Mouse (Mus musculus) forebrain, embryonic 16.5 days (tissue): ENCODE measurements around the gene Slc6a16. TPM values are rescaled to one million over a fixed set of nuclear protein-coding genes. Genes with fewer than 3 reads are reported as not detected.

ENCODE experiments used
- ATAC-seq: fragments of 200-750 bp; cut with Nextera tagmentation; 2 replicates; pipeline ENCODE4 v1.8.0; 2017; ENCODE audit warnings: mild to moderate bottlenecking, moderate library complexity
- H3K27ac ChIP-seq: fragments of 300-500 bp; sonication (generic); 2 replicates; pipeline ENCODE4 v1.5.1; 2014; ENCODE audit warnings: low read length, control low read depth
- H3K27me3 ChIP-seq: fragments of 300-500 bp; sonication (generic); replicated peaks from 2 replicates; pipeline ENCODE4 v1.6.1; 2014; ENCODE audit warnings: low read length; ENCODE audit not compliant: control insufficient read depth, insufficient read depth
- H3K36me3 ChIP-seq: fragments of 300-500 bp; sonication (generic); 2 replicates; pipeline ENCODE4 v1.6.1; 2014; ENCODE audit not compliant: control insufficient read depth, insufficient read depth
- H3K4me1 ChIP-seq: fragments of 300-500 bp; sonication (generic); replicated peaks from 2 replicates; pipeline ENCODE4 v1.6.1; 2014; ENCODE audit warnings: low read length; ENCODE audit not compliant: control insufficient read depth, insufficient read depth
- H3K4me2 ChIP-seq: fragments of 300-500 bp; sonication (generic); 2 replicates; pipeline ENCODE4 v1.6.1; 2014; ENCODE audit warnings: mild to moderate bottlenecking, low read length, control low read depth
- H3K4me3 ChIP-seq: fragments of 300-500 bp; sonication (generic); replicated peaks from 2 replicates; pipeline ENCODE4 v1.5.1; 2014; ENCODE audit warnings: mild to moderate bottlenecking, low read length, control low read depth
- H3K9ac ChIP-seq: fragments of 300-500 bp; sonication (generic); replicated peaks from 2 replicates; pipeline ENCODE4 v1.6.1; 2014; ENCODE audit warnings: low read depth, low read length, control low read depth
- H3K9me3 ChIP-seq: fragments of 300-500 bp; sonication (generic); 2 replicates; pipeline ENCODE4 v1.6.1; 2016; ENCODE audit warnings: low read length; ENCODE audit not compliant: control insufficient read depth
- WGBS: fragments of 180-500 bp; shearing (Covaris S2); extraction: QIAGEN DNeasy Blood & Tissue Kit; methylation state at CpG from one replicate; pipeline ENCODE4 v1.1.7; 2014; 5-methylcytosine and 5-hydroxymethylcytosine counted together
- polyA plus RNA-seq: library from polyadenylated mRNA; unstranded; fragments of >200 nt; fragmentation: Nextera tagmentation; extraction: Ambion mirVana; gene quantifications from 2 replicates; pipeline ENCODE4 v1.2.1, GENCODE M21; 2015

The Slc6a16 gene
- polyA plus RNA-seq, 1 experiment from 2014 or later, result 0.47 TPM

- H3K27ac ChIP-seq, result no peak overlapping the region
- H3K27me3 ChIP-seq, result no peaks in the 10 kb centered on the region
- H3K9me3 ChIP-seq, result no peaks in the 10 kb centered on the region
- H3K4me2 ChIP-seq, result no peak overlapping the region
- 39% methylated on average over 9 of the region's 9 CpGs for WGBS
- no peak overlapping the region for H3K9ac ChIP-seq
- H3K4me3 ChIP-seq, result no peak overlapping the region
- ATAC-seq, result no peak
- H3K36me3 ChIP-seq, result no peaks in the 10 kb centered on the region
- peaks cover 5% of the 10 kb centered on the region; the same call in 1 of the 2 replicates for H3K4me1 ChIP-seq
Measured at GRCm38 (mm10) chr7:45313495-45313894, 72.6 kb downstream of the Slc6a16 start.

DNA sequence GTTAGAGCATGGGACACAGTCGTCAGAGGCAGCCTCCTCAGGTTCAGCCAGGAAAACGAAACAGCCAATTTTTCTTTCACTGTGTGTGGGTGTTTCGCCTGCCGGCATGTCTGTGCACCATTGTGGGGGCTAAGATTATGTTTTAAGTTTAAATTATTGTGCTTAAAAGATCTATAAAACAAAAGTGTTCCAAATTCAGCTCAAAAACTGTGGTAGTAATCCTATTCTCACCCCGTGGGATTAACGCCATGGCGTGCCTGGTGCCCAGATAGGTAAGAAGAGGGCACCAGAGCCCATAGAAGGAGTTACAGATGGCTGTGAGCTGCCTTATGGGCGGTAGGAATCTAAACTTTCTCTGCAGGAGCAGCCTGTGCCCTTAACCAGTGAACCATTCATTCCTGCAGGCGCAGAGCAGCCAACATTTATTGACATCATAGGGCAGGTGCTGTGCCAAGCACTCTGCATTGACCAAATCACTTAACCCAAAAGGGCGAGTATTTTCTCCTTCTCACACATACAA, 74.4 kb downstream of the Slc6a16 start:
- H3K9ac ChIP-seq, result no peak overlapping the region
- no peaks in the 10 kb centered on the region for H3K9me3 ChIP-seq
- ATAC-seq, result no peak
- H3K27ac ChIP-seq, result no peak overlapping the region
- no peaks in the 10 kb centered on the region for H3K4me1 ChIP-seq
- 88% methylated on average over 10 of the region's 10 CpGs for WGBS
- no peak overlapping the region for H3K4me2 ChIP-seq
- no peaks in the 10 kb centered on the region for H3K36me3 ChIP-seq
- no peak overlapping the region for H3K4me3 ChIP-seq
- H3K27me3 ChIP-seq, result no peaks in the 10 kb centered on the region

DNA sequence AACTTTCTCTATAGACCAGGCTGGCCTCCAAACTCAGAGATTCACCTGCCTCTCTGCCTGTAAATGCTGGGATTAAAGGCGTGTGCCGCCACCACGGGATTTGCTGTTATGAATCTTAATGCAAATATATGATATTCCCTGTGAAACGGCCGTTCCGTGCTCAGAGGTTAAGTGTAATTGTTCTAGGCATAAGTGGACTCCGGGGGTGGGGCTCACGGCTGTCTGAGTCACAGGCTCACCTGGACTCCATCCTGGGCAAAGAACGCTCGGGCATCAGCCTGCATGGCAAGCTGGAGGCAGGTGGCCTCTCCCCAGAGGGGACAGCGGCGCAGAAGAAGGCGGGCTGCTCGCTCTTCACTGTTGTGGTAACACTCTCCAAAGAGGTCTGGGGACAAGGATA, 75.7 kb downstream of the Slc6a16 start:
- H3K4me1 ChIP-seq, result no peaks in the 10 kb centered on the region
- H3K9ac ChIP-seq, result no peak overlapping the region
- ATAC-seq, result no peak
- H3K9me3 ChIP-seq, result no peaks in the 10 kb centered on the region
- no peaks in the 10 kb centered on the region for H3K27me3 ChIP-seq
- H3K4me3 ChIP-seq, result no peak overlapping the region
- no peak overlapping the region for H3K4me2 ChIP-seq
- H3K27ac ChIP-seq, result no peak overlapping the region
- H3K36me3 ChIP-seq, result no peaks in the 10 kb centered on the region
- 91% methylated on average over 14 of the region's 14 CpGs for WGBS

- WGBS, result 92% methylated on average over 4 of the region's 4 CpGs
Measured at GRCm38 (mm10) chr7:45322245-45322644, 81.4 kb downstream of the Slc6a16 start.

More at GRCm38 (mm10) chr7:45322245-45322644, 81.4 kb downstream of the Slc6a16 start:
- Histone ChIP-seq H3K4me2 (no peak overlapping the region), H3K4me3 (no peak overlapping the region), H3K27me3 (no peaks in the 10 kb centered on the region), H3K9ac (no peak overlapping the region), H3K27ac (no peak overlapping the region), H3K36me3 (no peaks in the 10 kb centered on the region), H3K4me1 (no peaks in the 10 kb centered on the region), H3K9me3 (no peaks in the 10 kb centered on the region; the same call in 1 of the 2 replicates)
- ATAC-seq, result no peak

Other genes starting within 250 kb of the Slc6a16 start
- gene Irf3, start 243.4 kb upstream of the Slc6a16 start, polyA plus RNA-seq, result 56.2 and 60.6 TPM in 2 replicates
- 15.3 and 16.0 TPM in 2 replicates for gene Bcl2l12, start 242.4 kb upstream of the Slc6a16 start, polyA plus RNA-seq
- 42.1 and 44.3 TPM in 2 replicates for gene Scaf1, start 224.7 kb upstream of the Slc6a16 start, polyA plus RNA-seq
- 10.1 and 12.0 TPM in 2 replicates for gene Rras, start 223.1 kb upstream of the Slc6a16 start, polyA plus RNA-seq
- 15.2 and 17.3 TPM in 2 replicates for gene Prr12, start 188.2 kb upstream of the Slc6a16 start, polyA plus RNA-seq
- gene Nosip, start 178.7 kb upstream of the Slc6a16 start, polyA plus RNA-seq, result 60.8 and 65.7 TPM in 2 replicates
- gene Prrg2, start 178.4 kb upstream of the Slc6a16 start, polyA plus RNA-seq, result 13.3 and 13.6 TPM in 2 replicates
- gene Rcn3, start 148.9 kb upstream of the Slc6a16 start, polyA plus RNA-seq, result 50.8 and 66.2 TPM in 2 replicates
- 17.7 and 24.4 TPM in 2 replicates for gene Fcgrt, start 137.2 kb upstream of the Slc6a16 start, polyA plus RNA-seq
- 860 and 958 TPM in 2 replicates for gene Rps11, start 116.6 kb upstream of the Slc6a16 start, polyA plus RNA-seq
- gene Rpl13a, start 112.3 kb upstream of the Slc6a16 start, polyA plus RNA-seq, result 722 and 741 TPM in 2 replicates
- not detected in 2 replicates for gene Gm45713, start 104.9 kb upstream of the Slc6a16 start, polyA plus RNA-seq
- 1.1 and 1.4 TPM in 2 replicates for gene Flt3l, start 104.7 kb upstream of the Slc6a16 start, polyA plus RNA-seq
- gene Pih1d1, start 86.8 kb upstream of the Slc6a16 start, polyA plus RNA-seq, result 84.2 and 90.2 TPM in 2 replicates
- 19.3 and 20.9 TPM in 2 replicates for gene Aldh16a1, start 86.5 kb upstream of the Slc6a16 start, polyA plus RNA-seq
- 20.1 and 22.8 TPM in 2 replicates for gene Slc17a7, start 77.1 kb upstream of the Slc6a16 start, polyA plus RNA-seq
- gene Gfy, start 61.5 kb upstream of the Slc6a16 start, polyA plus RNA-seq, result 0.51 TPM in 1 of 2 replicates, not detected in the other
- gene Pth2, start 60.1 kb upstream of the Slc6a16 start, polyA plus RNA-seq, result 0.63 TPM in 1 of 2 replicates, not detected in the other
- 0.58 and 0.95 TPM in 2 replicates for gene Ccdc155, start 36.2 kb upstream of the Slc6a16 start, polyA plus RNA-seq
- gene Dkkl1, start 28.9 kb upstream of the Slc6a16 start, polyA plus RNA-seq, result 1.1 and 2.2 TPM in 2 replicates
- gene Tead2, start 25.3 kb upstream of the Slc6a16 start, polyA plus RNA-seq, result 73.1 and 79.5 TPM in 2 replicates
- 1.5 and 1.6 TPM in 2 replicates for gene Cd37, start 2.0 kb upstream of the Slc6a16 start, polyA plus RNA-seq
- not detected in 2 replicates for gene Slc6a21, start 36.4 kb downstream of the Slc6a16 start, polyA plus RNA-seq
- gene Trpm4, start 92.7 kb downstream of the Slc6a16 start, polyA plus RNA-seq, result 8.2 and 10.1 TPM in 2 replicates
- gene Hrc, start 94.2 kb downstream of the Slc6a16 start, polyA plus RNA-seq, result 0.60 TPM in 1 of 2 replicates, not detected in the other
- 16.1 and 19.7 TPM in 2 replicates for gene Ppfia3, start 125.9 kb downstream of the Slc6a16 start, polyA plus RNA-seq
- 6.1 and 18.5 TPM in 2 replicates for gene Lin7b, start 129.5 kb downstream of the Slc6a16 start, polyA plus RNA-seq
- 206 and 215 TPM in 2 replicates for gene Snrnp70, start 154.7 kb downstream of the Slc6a16 start, polyA plus RNA-seq
- not detected in 2 replicates for gene Kcna7, start 164.6 kb downstream of the Slc6a16 start, polyA plus RNA-seq
- gene Ntf5, start 172.6 kb downstream of the Slc6a16 start, polyA plus RNA-seq, result 0.10 TPM in 1 of 2 replicates, not detected in the other
- gene Lhb, start 179.7 kb downstream of the Slc6a16 start, polyA plus RNA-seq, result 0.44 and 0.65 TPM in 2 replicates
- 19.9 and 21.6 TPM in 2 replicates for gene Gys1, start 193.8 kb downstream of the Slc6a16 start, polyA plus RNA-seq
- 137 and 147 TPM in 2 replicates for gene Ruvbl2, start 197.0 kb downstream of the Slc6a16 start, polyA plus RNA-seq
- 5,701 and 5,899 TPM in 2 replicates for gene Ftl1, start 218.8 kb downstream of the Slc6a16 start, polyA plus RNA-seq
- 225 and 257 TPM in 2 replicates for gene Bax, start 225.8 kb downstream of the Slc6a16 start, polyA plus RNA-seq
- gene Tulp2, start 240.8 kb downstream of the Slc6a16 start, polyA plus RNA-seq, result 0.12 TPM in 1 of 2 replicates, not detected in the other
- not detected in 2 replicates for gene Gm45808, start 245.7 kb downstream of the Slc6a16 start, polyA plus RNA-seq
- gene Dhdh, start 247.7 kb downstream of the Slc6a16 start, polyA plus RNA-seq, result 2.2 and 3.0 TPM in 2 replicates